Mouse (Mus musculus) C2C12 (cell line): Measurements from ENCODE around the gene 4930568D16Rik. TPM values are rescaled to one million over a fixed set of nuclear protein-coding genes. Genes with fewer than 3 reads are reported as not detected.
A peak's percentile ranks its signal among the peaks of the same experiment; 100 is the strongest.

Source experiments
- H3K27me3 ChIP-seq: one replicate; pipeline ENCODE4 v1.6.1; 2011; ENCODE audit not compliant: control insufficient read depth, insufficient read depth, insufficient read length
- H3K36me3 ChIP-seq: one replicate; pipeline ENCODE4 v1.6.1; 2011; ENCODE audit not compliant: control insufficient read depth, insufficient read depth
- H3K4me3 ChIP-seq: one replicate; pipeline ENCODE4 v1.5.1; 2011; ENCODE audit warnings: mild to moderate bottlenecking, control low read depth; ENCODE audit not compliant: poor library complexity, insufficient read depth, severe bottlenecking
- H3K79me2 ChIP-seq: one replicate; pipeline ENCODE4 v1.6.1; 2011; ENCODE audit not compliant: control insufficient read depth, insufficient read depth
- H3K79me3 ChIP-seq: one replicate; pipeline ENCODE4 v1.6.1; 2011; ENCODE audit warnings: low read depth, control low read depth
- H3ac ChIP-seq: one replicate; pipeline ENCODE3; 2011; ENCODE audit warnings: low read depth; ENCODE audit not compliant: control insufficient read depth, insufficient read length
- CEBPB ChIP-seq: IDR thresholded peaks from one replicate; pipeline ENCODE4 v1.6.1; 2011; ENCODE audit warnings: low read depth, mild to moderate bottlenecking, control low read depth, moderate library complexity
- CTCF ChIP-seq: IDR thresholded peaks from one replicate; pipeline ENCODE4 v1.5.1; 2011; ENCODE audit not compliant: control insufficient read depth, insufficient read depth, insufficient read length
- FOSL1 ChIP-seq: IDR thresholded peaks from one replicate; pipeline ENCODE4 v1.8.0; 2011; ENCODE audit warnings: mild to moderate bottlenecking, low read length; ENCODE audit not compliant: poor library complexity, insufficient read depth, severe bottlenecking
- MAX ChIP-seq: IDR thresholded peaks from one replicate; pipeline ENCODE4 v1.6.1; 2011; ENCODE audit warnings: mild to moderate bottlenecking, control low read depth
- MYOD1 ChIP-seq: IDR thresholded peaks from one replicate; pipeline ENCODE4 v1.6.1; 2011; ENCODE audit warnings: low read depth; ENCODE audit not compliant: control insufficient read depth, insufficient read length
- MYOG ChIP-seq: IDR thresholded peaks from one replicate; pipeline ENCODE4 v1.6.1; 2011; ENCODE audit not compliant: control insufficient read depth, insufficient read length; ENCODE audit errors: extremely low read depth
- USF1 ChIP-seq: IDR thresholded peaks from one replicate; pipeline ENCODE4 v1.6.1; 2011; ENCODE audit warnings: low read depth, mild to moderate bottlenecking, control low read depth, moderate library complexity
- polyA plus RNA-seq: library from polyadenylated mRNA; unstranded; fragments of >200 nt; fragmentation: generic; extraction: Trizol; gene quantifications from one replicate; pipeline ENCODE4 v1.2.1, GENCODE M21; 2012; ENCODE audit warnings: missing spikeins

4930568D16Rik gene
- polyA plus RNA-seq, 1 experiment = not detected

DNA sequence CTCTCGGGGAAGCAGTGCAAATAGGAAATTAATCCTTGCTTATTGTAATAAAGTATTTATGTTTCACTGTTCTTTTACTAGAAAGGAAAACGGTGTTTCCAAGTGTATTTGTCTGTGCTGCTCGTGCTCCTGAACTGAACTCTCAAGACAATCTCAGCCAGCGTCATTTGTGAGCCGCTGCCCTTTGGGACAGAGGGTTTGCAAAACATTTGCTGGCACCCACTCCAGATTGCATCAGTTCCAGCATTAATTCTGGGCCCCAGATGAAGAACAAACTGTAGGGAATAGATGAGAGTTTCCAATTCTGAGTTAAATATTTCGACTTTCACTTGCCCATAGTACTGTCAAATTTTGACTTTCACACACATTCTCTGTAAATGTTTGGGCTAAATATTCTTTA, 28.8 kb downstream of the 4930568D16Rik start:
- Histone ChIP-seq H3K79me3 (peaks cover 11% of the 10 kb centered on the region), H3K4me3 (no peak overlapping the region), H3K79me2 (peaks cover 28% of the 10 kb centered on the region), H3ac (no peak overlapping the region), H3K27me3 (no peaks in the 10 kb centered on the region), H3K36me3 (no peaks in the 10 kb centered on the region)
- TF ChIP-seq CTCF = no peak
- no peak for TF ChIP-seq MYOG

DNA sequence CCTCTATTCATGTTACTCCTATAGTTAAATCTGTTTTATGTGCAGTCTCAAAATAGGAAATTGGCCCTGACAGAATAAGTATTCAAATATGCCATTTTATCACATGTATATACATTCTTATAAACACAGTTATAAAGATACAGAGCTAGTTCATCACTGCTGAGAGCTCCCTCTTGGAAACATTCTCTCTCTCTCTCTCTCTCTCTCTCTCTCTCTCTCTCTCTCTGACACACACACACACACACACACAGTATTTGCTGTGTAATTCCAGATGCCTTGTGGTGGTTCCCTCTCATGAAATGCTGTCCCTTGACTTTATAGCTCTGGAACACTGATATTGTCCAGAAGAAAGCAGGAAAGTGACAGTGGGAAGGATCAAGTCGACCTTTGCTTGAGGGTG, 29.5 kb downstream of the 4930568D16Rik start:
- Histone ChIP-seq H3K79me2 (peaks cover 35% of the 10 kb centered on the region), H3K27me3 (no peaks in the 10 kb centered on the region), H3K36me3 (no peaks in the 10 kb centered on the region), H3ac (no peak overlapping the region), H3K4me3 (no peak overlapping the region), H3K79me3 (peaks cover 11% of the 10 kb centered on the region)
- TF ChIP-seq USF1 (no peak), MYOD1 (no peak), CTCF (no peak), CEBPB (no peak), MAX (no peak), FOSL1 (no peak), MYOG (no peak)

DNA sequence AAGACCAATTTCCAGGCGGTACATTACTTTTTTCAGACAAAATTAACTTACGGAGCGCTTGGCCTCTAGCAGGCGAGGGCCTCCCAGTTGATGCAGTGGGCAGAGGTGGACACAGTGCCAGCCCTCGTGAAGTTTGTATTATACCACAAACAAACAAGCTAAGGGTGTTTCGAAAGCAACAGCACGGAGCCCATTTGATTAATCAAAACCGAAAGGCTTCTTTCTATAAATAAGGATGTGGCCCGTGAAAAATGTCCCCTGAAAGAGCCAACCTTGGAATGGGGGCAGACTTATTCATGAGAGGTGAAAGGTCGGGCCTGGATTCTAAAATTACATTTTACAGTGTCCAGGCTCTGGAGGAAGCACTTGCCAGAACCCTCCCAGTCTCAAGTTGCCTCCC, 30.1 kb downstream of the 4930568D16Rik start:
- H3K79me2 ChIP-seq = peaks cover 41% of the 10 kb centered on the region
- TF ChIP-seq CTCF = no peak
- no peak for TF ChIP-seq FOSL1
- no peaks in the 10 kb centered on the region for H3K27me3 ChIP-seq
- no peaks in the 10 kb centered on the region for H3K36me3 ChIP-seq
- H3K79me3 ChIP-seq = peaks cover 15% of the 10 kb centered on the region
- H3K4me3 ChIP-seq = peak overlapping the region; percentile 60
- peak overlapping the region; percentile 43 for H3ac ChIP-seq

DNA sequence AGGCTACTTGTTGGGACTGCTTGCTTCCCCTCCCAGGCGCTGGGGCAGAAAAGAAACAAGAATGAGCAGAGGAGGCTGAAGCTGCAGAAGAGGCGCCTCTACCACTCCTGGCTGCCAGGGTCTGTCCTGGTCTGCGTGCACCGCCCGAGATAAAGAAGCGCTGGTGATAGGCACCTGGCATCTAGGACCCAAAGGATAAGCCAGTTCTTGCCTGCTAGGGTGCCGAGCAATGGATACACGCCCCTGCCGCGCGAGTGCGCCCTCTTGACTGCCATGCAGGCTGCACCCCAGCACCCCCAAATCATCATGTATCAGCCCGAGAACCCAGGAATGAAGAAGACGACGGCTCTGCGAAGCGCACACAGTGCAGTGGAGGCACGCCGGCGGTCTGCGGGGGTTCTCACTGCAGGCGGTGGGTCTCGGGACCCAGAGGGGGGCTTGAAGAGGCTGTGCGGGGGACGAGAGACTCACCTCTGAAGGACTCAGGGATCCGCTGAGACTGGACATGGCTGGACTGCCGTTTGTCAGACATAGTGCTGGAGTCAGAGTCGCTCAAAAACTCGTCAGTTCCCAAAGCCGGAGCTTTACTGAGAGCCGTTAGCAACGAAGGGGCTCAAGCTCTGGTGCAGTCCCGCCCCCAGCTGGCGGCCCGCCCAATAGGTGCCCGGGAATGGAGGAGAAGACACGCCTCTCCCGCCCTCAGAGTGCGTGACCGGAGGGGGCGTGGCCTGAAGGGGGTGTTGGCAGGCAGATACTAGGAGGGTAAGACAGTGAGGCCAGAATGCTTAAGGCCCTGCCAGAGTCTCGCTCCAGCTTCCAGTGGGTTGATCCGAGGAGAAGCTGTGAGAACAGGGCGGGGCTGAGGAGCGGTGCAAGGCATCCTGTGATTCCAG, 30.9 kb downstream of the 4930568D16Rik start, which contains the start of gene Stom:
TSS of gene Stom (minus strand) at position 589 of the 893 bp plus-strand sequence.
- no peaks in the 10 kb centered on the region for H3K27me3 ChIP-seq
- no peak for TF ChIP-seq CTCF
- no peak for TF ChIP-seq CEBPB
- peak; percentile 72 for TF ChIP-seq MAX
- peak within 1 kb of the TSS; percentile 60 for H3K4me3 ChIP-seq
- H3K36me3 ChIP-seq = no peaks in the 10 kb centered on the region
- H3ac ChIP-seq = peak within 1 kb of the TSS; percentile 58
- H3K79me3 ChIP-seq = peaks cover 20% of the 10 kb centered on the region
- H3K79me2 ChIP-seq = peaks cover 49% of the 10 kb centered on the region

DNA sequence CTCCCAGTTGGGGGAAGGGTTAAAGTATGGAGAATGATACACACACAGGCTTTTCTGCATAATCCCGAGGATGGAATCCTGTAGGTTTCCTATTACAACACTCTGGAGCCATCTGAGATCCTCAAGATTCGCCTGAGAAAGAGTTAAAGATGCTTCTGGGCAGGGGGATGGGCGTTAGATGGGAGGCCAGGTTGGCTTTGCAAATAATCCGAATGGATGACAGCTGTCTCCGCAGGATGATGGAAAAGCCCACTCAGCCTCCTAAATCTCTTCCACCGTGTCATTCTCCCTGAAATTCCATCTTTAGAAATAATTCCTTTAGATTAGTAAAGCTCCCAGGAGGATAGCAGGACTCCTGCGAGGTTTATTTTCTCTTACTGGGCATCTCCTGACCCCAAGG, 31.9 kb downstream of the 4930568D16Rik start:
- Histone ChIP-seq H3K4me3 (peak overlapping the region; percentile 60), H3K79me3 (peaks cover 23% of the 10 kb centered on the region), H3K79me2 (peaks cover 59% of the 10 kb centered on the region), H3K36me3 (no peaks in the 10 kb centered on the region), H3ac (peak overlapping the region; percentile 18), H3K27me3 (no peaks in the 10 kb centered on the region)
- TF ChIP-seq FOSL1 (no peak), CTCF (no peak), CEBPB (no peak), MYOD1 (no peak), USF1 (no peak), MYOG (no peak)

DNA sequence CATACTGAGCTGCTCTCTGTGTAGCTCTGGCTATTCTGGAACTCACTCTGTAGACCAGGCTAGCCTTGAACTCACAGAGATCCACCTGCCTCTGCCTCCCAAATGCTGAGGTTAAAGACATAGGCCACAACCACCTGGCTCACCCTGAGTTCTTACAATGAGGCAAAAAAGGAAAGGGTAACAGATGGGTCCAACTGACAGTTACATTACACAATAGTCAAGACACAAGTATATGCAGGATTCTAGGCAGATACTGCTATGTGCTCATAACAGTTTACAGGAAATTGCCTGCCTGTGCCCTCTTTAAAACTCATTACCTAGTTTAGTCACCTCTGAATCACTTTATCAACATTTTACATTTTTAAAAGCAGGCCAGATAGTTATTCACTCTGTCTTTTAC, 33.9 kb downstream of the 4930568D16Rik start:
- no peaks in the 10 kb centered on the region for H3K36me3 ChIP-seq
- peaks cover 68% of the 10 kb centered on the region for H3K79me2 ChIP-seq
- no peak overlapping the region for H3ac ChIP-seq
- peaks cover 23% of the 10 kb centered on the region for H3K79me3 ChIP-seq
- H3K4me3 ChIP-seq = no peak overlapping the region
- no peaks in the 10 kb centered on the region for H3K27me3 ChIP-seq
- TF ChIP-seq CEBPB (peak; percentile 4), USF1 (no peak), MAX (no peak)
